Mouse (Mus musculus): ENCODE data around the gene Chmp1a. TPM values are rescaled to one million over a fixed set of nuclear protein-coding genes. Genes with fewer than 3 reads are reported as not detected.

Gene Chmp1a
- polyA plus RNA-seq (2012; rRNA removed) = 28.4 and 33.8 TPM in 2 replicates

DNA sequence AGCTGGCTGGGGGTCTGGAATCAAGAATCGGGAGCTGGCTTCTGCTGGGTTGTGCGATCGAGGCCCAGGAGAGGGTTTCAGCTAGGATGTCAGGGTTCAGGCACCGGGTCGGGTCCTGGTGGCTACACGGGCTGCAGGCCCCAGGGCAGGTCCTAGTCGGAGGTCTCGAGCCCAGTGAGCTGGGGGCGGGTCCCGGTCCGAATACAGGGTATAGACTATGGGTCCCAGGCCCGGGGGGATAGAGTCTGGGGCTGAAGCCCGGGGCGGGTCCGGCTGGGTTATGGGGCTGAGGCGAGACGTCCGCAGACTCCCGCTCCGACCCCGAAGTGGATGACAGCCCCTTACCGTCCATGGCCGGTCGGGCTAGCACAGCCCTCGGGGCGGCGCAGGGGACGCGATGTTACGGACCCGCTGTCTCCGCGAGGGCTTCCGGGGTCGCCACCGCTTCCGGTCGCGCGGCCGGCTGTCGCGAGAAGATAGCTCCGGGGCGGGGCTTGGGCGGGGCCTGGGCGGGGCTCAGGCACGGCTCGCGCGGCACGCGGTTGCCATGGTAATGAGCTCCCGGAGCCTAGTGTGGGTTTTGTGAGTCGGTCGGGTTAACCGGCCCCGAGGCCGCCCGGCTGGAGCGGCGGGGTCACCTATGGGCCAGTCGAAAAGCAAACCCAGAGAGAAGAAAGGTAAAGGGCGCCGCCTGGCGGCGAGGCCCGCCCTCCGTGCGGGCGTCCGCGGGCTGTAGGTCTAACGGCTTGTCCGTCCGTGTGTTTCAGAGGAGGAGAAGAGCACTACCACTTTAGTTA is at the start of gene Chmp1a, which contains the start of gene Spata33:
Gene Chmp1a (minus strand): TSS at position 443 of the 797 bp plus-strand sequence.
Gene Spata33 (plus strand): TSS at position 512 of the 797 bp plus-strand sequence.

DNA sequence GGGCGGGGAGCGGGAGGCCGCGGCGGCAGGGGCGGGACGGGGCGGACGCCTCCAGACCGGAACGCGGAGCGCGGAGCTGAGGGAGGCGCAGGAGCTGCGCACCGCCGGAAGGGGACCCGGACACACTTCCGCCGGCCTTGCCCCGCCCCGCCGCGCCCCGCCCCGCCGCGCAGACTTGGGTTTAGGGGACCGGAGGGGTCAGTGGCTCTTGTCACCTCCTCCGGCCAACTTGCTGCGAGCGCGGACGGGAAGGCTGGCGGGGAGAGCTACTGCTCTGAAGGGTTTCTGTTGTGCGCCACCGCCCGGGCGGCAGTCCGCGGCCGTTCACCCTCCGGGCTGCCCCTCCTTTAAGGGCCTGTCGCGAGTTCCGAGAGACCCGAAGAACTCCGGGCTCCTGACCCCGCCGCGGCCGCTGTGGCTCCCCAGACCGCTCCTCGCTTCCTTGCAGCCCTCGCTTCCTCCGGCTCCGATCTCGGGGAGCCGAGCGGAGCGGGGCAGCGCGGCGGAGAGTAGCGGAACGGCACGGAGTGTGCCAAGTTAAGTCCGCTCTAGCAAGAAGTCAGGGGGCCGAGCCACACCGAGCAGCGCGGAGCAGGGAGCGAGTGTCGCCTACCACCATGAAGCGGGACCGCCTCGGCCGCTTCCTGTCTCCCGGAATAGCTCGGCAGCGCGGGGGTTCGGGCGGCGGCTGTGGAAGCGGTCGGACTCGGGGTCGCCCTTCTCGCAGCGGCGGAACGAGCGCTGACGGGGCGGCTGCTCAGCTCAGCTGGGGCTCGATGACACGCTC is 41.7 kb upstream of the Chmp1a start, which contains the start of the genes Zfp276 and Vps9d1:
Gene Zfp276 (plus strand): TSS at position 97 of the 787 bp plus-strand sequence.
Gene Vps9d1 (minus strand): TSS at position 250 of the 787 bp plus-strand sequence.

GRCm38 (mm10) chr8:123235520-123236497 is 23.2 kb upstream of the Chmp1a start, which contains the start of gene Spata2l:
Gene Spata2l (minus strand): TSS chr8:123236233.

DNA sequence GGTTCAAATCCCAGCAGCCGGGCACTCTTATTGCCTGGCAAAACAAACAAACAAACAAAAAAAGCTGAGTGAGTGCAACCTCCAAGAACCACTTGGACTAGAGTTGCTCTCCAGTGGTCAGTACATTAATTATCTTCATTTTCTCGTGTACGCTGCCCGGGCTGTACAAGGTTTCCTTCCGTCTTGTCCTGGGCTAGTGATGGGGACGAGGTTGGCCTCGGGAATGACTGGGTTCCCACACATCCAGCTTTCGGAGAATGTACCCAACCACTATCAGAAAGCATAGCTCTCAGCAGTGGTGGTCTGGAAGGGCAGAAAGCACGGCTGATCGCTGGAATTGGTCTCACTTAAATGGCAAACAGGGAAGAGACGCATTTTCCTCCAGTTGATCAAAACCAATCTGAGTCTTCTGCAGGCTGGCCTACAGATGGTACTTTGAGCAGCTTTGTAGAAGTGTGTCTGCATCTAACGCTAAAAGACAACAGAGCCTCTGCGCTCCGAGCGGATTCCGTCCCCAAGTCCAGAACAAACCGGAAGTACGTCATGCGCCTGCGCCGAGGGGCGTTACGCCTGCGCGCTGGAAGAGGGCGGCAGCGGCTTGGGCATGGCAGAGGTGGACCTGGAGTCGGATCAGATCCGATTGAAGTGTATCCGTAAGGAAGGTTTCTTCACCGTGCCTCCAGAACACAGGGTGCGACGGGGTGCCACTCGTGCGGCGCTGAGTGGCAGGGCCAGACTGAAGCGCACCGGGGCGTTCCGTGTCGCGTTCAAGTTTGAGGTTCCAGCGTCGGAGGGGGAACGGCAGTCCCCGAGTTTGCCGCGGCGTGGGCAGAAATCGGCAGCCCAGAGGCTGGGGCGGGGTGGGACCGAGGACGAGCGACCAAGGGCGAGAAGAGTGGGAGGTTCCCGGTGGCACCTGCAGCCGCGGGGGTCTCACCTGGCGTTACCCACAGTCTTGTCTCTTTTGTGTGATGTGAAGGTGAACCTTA is 12.0 kb upstream of the Chmp1a start, which contains the start of gene Cdk10:
Gene Cdk10 (plus strand): TSS at position 565 of the 989 bp plus-strand sequence.

DNA sequence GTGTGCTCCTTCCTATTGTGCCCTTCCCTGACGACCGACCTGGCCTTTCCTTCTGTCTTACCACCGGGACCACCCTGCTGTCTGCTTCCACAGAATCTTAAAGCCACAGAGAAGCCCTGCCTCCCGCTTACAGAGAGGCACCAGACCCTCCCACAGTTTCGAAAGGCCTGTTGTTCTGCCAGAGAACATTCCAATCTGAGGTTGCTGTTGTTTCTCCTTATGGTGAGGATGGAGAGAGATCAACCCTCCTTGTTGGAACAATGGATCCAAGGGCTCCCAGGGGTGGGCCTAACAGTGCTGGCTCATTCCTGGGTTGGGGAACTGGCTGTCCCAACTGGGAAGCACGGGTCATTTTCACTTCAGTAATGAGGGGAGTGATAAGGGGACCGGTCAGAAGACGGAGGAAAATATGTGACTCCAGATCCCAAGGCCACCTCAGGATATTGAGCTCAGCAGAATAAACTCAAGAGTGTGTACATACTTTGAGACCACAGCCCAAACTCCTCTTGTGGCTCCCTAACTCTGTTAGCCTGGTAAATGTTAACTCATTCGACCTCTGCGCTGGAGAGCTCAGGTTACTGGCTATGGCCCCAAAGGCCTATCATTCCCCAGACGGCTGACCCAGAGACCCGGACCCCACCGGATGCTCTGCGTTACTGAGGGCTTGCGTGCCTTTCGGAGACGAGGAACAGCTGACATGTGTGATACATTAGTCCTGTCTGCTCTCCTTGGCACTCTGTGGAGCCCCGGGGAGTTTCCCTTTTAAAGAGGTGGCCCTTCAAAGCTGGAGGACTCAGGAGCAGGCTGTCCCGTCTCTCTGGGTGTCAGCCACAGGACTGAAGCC is 26.8 kb downstream of the Chmp1a start, which contains the start of gene Dpep1:
Gene Dpep1 (plus strand): TSS at position 677 of the 844 bp plus-strand sequence.

GRCm38 (mm10) chr8:123157888-123158465 is 54.6 kb downstream of the Chmp1a start, which contains the start of gene Sult5a1:
Gene Sult5a1 (minus strand): TSS chr8:123158315.

Other genes with a start within 250 kb of the Chmp1a start
- 11.9 and 12.9 TPM in 2 replicates for gene Ankrd11, start 170.5 kb downstream of the Chmp1a start, polyA plus RNA-seq (2012; rRNA removed)
- gene Spg7, start 149.8 kb downstream of the Chmp1a start, polyA plus RNA-seq (2012; rRNA removed) = 24.9 and 28.3 TPM in 2 replicates
- 1,342 and 1,378 TPM in 2 replicates for gene Rpl13, start 110.4 kb downstream of the Chmp1a start, polyA plus RNA-seq (2012; rRNA removed)
- gene Cpne7, start 95.4 kb downstream of the Chmp1a start, polyA plus RNA-seq (2012; rRNA removed) = 1.8 and 2.1 TPM in 2 replicates
- 0.71 and 0.92 TPM in 2 replicates for gene Sult5a1, start 54.4 kb downstream of the Chmp1a start, polyA plus RNA-seq (2012; rRNA removed)
- gene Dpep1, start 26.5 kb downstream of the Chmp1a start, polyA plus RNA-seq (2012; rRNA removed) = 0.07 and 0.14 TPM in 2 replicates
- gene Spata33, start 69 bp upstream of the Chmp1a start, polyA plus RNA-seq (2012; rRNA removed) = 0.23 and 0.27 TPM in 2 replicates
- 13.4 and 15.3 TPM in 2 replicates for gene Cdk10, start 12.1 kb upstream of the Chmp1a start, polyA plus RNA-seq (2012; rRNA removed)
- gene Spata2l, start 23.5 kb upstream of the Chmp1a start, polyA plus RNA-seq (2012; rRNA removed) = 0.78 and 0.99 TPM in 2 replicates
- 7.4 and 8.2 TPM in 2 replicates for gene Zfp276, start 41.4 kb upstream of the Chmp1a start, polyA plus RNA-seq (2012; rRNA removed)
- 6.1 and 7.4 TPM in 2 replicates for gene Vps9d1, start 41.6 kb upstream of the Chmp1a start, polyA plus RNA-seq (2012; rRNA removed)
- gene Fanca, start 105.8 kb upstream of the Chmp1a start, polyA plus RNA-seq (2012; rRNA removed) = 21.3 and 26.0 TPM in 2 replicates
- 3.0 and 3.1 TPM in 2 replicates for gene Spire2, start 120.0 kb upstream of the Chmp1a start, polyA plus RNA-seq (2012; rRNA removed)
- gene Tcf25, start 161.0 kb upstream of the Chmp1a start, polyA plus RNA-seq (2012; rRNA removed) = 42.0 and 48.3 TPM in 2 replicates
- 0.01 and 0.02 TPM in 2 replicates for gene Mc1r, start 194.3 kb upstream of the Chmp1a start, polyA plus RNA-seq (2012; rRNA removed)
- 0.62 and 0.92 TPM in 2 replicates for gene Tubb3, start 198.7 kb upstream of the Chmp1a start, polyA plus RNA-seq (2012; rRNA removed)
- gene Def8, start 210.8 kb upstream of the Chmp1a start, polyA plus RNA-seq (2012; rRNA removed) = 7.6 and 8.4 TPM in 2 replicates

All from liver, embryonic 14 days (tissue).